Mouse (Mus musculus) kidney, adult 18-20 months (tissue): ENCODE measurements around the gene Car2.
A peak's percentile ranks its signal among the peaks of the same experiment; 100 is the strongest.

Experiments used
- DNase-seq: peaks from one replicate; pipeline ENCODE4 v3.0.0; 2021

Car2 gene

DNA sequence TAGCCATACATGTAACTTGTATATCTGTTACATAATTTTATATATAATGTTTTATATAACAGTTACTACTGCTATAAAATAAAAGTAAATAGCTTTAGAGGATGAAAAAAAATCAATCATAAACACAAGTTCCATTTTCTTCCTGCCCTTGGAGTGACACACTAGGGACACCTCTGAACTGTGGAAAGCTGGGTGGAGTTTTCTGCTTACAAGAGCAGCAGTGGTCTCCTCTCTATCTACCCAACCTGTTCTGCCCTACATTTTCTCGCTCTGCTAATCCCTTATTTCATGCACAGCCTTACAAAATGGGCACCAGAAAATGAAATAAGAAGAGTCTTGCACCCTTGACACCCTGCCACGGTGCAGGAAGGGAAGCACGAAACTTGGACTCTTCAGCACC, 6.8 kb upstream of the Car2 start:
- DNase-seq = no peak

DNA sequence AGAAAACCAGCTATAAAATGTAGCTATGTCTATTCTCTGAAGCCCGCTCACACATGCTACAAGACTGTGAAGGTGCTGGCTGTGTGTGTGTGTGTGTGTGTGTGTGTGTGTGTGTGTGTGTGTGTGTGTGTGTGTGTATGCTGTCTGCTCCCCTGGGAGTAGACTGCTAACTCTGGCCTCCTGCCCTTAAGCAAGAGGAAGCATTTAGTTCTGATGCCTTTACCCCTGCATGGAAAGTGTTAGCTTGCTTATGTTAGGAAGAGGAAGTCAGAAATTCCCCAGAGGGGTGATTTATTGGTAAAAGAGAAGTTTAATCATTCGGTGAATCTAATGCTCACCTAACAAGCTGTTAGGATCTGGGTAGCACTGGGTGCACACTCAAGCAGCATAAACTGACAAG, 5.8 kb upstream of the Car2 start:
- DNase-seq = no peak

DNA sequence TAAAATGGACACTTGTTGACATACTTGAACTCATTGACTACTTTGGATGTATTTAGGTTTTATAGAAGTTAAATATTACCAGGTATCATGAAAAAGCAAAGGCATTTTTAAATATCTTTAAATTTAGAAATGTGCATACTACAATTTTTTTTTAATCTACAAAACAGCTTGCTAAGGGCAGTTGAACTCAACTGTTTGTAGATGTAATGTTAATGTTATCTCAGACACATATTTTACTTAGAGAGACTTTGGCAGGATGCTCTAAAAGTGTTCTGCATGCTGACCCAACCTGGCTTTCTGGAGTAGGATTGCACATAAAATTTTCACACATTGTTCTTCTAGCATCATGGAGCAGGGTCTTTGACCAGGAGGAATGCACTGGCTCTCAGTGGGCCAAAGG, 4.1 kb upstream of the Car2 start:
- DNase-seq = no peak

DNA sequence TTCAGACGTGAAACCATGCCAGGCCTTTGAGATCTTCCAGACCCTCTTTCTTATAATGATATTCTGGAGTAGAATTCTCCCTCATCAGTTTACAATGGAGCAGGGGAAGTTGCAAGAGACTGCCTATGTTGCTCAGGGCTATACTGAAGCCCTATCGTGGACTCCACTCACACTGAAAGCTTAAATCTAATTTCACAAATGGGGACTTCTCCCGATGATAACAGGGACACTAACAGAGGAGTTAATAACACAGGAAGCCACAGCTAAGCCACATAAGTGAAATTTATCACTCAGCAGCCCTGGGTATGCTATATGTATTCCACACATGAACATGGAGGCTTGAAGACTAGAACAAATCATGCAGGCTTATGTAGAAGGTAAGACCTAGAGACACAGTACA, 3.3 kb upstream of the Car2 start:
- DNase-seq = no peak

DNA sequence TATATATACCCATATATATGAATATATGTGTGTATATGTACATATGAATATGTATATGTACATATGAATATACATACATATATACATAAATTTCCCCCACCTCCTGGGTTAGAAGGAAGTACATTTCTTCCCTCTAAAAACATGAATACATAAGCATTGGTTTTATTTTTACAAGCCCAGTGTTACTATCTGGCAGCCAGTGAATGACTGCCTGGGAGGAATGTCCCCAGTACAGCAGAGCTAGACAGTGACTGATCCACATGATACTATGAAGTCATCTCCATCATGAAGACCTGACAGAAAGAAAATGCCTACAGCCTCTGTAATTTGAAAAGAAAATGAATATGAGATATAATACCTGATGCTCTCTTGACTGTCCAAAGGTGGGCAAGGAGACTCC, 1.2 kb upstream of the Car2 start:
- DNase-seq = no peak

DNA sequence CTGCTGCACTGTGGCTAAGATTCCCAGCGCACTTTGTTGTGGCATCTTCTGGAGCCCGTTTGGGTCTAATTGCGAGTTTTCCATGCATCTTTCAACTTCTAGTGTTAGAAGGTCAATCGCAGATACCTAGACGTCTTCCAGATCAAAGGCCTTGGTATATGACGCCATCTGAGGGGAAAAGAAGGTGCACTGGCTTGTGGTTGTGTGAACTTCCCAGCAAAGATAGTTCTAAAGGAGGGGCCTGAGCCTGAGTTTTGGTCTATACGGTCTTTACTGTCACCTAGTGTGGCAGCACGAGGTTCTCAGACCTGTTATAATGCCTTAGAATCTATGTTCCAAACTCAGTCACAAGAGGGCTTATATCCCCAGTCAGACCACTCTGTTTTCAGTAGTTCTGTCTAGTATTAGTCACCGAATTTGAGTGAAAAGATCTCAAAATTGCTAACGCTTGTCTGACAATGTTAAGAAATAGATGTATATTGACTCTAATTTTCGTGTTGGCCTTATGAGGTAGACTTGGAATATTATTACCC, 1.1 kb downstream of the Car2 start:
- DNase-seq = no peak

DNA sequence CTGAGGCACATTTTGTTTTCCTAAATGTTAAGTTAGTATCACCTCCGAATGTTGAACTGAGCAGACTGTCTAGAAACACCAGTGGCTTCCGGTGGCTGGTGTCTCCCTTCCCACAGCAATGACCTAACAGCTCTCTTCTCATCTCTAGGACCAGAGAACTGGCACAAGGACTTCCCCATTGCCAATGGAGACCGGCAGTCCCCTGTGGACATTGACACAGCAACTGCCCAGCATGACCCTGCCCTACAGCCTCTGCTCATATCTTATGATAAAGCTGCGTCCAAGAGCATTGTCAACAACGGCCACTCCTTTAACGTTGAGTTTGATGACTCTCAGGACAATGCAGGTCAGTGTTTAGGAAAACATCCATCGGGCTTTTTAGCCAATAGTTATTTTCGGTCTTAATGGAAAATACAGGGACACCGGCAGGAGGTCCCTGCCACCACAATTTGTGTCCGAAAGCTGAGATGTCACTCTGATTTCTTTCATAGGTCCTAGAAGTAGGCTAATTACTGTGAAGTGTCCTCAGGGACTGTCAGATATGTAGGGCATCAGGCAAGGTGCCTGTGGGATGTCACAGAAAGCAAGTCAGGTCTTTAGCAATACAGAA, 1.7 kb downstream of the Car2 start:
- DNase-seq = peak; percentile 28

DNA sequence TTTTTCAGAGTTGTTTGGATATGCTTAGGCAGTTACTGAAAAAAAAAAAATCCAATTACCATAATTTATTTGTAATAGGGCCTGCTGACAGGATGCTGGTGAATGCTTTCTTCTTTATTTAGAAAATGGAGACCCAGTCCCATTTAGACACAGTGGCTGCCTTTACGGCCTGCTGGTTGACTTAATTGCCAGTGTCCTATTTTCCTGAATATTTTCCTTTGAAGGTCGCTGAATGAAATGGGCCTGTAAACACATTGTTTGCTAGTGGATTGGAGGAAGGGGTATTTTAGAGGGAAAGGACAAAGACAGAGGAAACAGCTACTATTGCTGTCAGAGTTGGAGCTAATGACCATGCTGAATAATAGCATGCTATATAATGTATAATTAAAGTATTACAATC, 2.5 kb downstream of the Car2 start:
- no peak for DNase-seq

DNA sequence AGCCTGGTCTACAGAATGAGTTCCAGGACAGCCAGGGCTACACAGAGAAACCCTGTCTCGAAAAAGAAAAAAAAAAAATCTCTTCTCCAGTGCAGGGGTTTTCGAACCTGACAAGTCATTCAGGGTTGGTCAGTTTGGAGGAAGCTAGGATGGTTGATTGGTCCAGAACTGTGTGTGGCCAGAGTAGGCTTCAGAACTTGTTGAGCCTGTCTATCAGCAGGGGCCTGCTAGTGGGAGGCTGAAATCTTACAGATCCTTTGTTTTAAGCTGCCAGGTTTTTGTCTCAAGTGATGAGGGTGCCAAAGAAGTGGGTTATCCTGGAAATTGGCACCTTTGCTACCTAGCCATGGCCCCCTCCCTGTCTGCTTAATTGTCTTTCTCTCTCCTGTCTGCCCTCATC, 3.0 kb downstream of the Car2 start:
- peak; percentile 16 for DNase-seq

DNA sequence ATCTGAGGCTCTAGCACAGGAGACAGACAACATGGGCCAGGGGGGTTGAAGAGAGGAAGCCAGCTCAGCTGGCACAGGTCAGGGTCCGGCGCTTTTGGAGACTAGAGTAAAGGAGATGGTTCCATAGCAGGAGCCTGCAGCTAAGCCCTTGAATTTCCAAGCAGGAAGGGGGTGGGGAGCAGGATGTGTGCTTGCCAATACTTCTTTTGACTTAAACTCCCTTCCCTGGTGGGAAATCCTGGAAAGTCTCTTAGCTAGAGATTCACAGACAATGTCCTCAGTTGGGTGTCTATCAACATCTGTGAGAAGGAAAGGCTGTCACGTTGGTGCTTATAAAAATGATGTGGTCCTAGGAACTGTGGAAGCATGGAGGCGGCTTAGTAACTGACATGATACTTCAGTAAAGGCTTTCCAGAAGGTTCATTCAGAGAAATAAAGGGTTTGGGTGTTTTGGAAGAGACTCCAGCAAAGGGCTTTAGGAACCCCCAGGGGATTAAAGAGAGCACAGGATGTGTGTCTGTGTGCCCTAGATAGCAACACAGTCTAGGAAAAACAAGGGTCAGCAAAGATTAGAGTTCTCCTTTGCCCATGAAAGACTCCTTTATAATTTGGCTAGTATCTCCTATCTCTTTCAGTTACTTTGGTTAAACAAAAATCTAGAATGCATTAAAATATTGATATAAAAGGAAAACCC, 3.8 kb downstream of the Car2 start:
- DNase-seq = peak; percentile 31

DNA sequence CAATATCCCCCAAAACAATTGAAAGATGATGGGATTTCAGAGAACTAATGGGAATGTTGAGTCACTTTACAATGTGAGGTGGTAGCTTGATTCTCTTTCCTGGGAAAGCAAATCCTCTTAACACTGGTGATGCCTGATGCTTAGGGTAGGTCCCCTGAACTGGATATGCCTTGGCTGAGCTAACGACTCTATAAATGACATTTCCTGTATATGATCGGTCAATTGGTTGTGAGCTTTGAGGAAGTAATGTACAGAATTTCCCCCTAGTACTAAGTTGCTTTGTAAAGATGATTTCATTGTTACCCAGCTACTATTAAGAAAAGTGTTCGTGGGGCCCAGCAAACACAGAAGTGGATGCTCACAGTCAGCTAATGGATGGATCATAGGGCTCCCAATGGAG, 6.9 kb downstream of the Car2 start:
- DNase-seq = no peak

DNA sequence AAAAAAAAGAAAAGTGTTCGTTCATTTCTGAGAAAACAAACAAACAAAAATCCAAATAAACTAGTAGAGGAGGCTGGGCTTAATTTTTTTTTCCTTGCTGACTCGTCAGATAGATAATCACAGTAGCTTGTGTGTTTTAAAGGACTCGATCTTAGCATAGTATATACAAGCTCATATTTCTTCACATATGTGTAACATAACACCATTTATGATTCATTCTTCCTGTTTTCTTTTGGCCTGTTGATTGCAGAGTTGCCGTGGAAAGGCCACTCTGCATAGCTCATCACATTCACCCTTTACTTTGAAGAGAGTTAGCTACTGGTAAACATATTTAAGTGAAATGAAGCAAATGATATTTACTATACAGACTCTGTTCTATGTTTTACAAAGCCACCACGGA, 7.6 kb downstream of the Car2 start:
- DNase-seq = no peak

DNA sequence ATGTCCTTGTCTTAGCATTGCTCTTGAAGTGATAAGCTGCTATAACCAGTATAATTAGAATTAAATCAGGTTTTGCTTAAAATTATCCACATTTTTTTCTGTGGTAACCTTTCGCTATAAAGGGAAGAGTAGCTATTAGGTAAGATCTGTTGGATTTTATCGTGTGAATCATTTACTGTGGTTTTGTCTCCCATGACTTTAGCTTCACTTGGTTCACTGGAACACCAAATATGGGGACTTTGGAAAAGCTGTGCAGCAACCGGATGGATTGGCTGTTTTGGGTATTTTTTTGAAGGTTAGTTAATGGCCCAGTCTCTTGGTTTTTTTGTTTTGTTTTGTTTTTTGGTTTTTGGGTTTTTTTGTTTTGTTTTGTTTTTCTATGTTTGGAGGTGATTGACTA, 9.3 kb downstream of the Car2 start:
- no peak for DNase-seq

DNA sequence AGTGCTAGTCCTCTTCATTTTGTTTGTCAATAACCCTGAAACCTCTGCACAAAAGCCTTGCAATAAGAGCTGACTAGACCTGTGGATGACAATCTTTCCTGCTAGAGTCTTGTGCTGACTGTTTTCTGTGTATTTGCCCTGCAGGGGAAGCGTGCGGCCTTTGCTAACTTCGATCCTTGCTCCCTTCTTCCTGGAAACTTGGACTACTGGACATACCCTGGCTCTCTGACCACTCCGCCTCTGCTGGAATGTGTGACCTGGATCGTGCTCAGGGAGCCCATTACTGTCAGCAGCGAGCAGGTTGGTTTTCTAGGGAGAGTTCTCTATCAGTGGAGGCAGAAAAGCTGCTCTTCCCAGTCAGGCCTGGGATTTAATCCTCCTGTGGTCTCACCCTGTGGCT, 11.7 kb downstream of the Car2 start:
- peak; percentile 66 for DNase-seq

DNA sequence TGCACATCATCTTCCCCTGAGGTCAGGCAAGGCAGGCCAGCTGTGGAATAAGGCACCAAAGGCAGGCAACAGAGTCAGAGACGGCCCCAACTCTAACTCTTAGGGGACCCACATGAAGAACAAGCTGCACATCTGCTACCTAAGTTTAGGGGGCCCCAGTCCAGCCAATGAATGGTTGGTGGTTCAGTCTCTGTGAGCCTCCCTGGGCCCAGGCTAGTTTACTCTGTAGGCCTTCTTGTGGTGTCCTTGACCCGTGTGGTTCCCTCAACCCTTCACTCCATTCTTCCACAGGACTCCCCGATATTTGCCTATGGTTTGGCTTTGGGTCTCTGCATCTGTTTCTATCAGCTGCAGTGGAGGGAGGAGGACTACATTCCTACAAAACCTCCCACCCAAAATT, 17.3 kb downstream of the Car2 start:
- DNase-seq = no peak

DNA sequence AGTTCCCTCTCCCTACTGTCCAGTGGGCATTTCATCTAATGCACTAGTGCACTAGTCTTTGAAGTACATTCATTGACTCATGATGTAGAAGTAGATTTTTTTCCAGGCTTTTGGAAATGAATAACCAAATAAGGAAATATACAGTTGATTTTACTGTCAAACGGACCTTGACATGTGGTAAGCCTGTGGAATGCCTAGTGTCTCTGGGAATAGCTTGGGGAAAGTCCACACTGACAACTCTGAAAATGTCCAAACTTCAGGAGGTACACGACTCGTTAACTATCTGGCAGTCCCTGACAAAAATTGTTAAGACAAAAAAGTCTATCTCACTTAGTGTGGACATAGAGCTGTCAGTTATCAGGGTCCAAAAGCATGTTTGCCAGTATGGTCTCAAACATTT, 18.1 kb downstream of the Car2 start:
- DNase-seq = no peak

DNA sequence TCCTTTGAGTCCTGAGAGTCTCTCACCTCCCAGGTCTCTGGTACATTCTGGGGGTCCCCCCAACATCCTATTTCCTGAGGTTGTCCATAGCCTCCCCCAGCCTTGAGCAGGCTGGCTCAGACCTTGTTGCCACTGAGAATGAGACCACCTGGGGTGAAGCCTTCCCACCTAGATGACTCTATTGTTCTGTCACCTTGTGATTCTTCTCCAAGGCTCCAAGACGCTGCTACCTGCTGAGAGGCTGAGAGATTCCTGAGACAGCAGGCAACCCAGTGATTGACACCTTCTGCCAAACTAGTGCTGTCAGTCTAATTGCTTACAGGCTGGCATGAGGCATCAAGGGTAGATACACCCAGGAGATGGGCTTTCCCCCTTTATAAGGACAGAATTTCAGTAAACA, 21.2 kb downstream of the Car2 start:
- DNase-seq = no peak

DNA sequence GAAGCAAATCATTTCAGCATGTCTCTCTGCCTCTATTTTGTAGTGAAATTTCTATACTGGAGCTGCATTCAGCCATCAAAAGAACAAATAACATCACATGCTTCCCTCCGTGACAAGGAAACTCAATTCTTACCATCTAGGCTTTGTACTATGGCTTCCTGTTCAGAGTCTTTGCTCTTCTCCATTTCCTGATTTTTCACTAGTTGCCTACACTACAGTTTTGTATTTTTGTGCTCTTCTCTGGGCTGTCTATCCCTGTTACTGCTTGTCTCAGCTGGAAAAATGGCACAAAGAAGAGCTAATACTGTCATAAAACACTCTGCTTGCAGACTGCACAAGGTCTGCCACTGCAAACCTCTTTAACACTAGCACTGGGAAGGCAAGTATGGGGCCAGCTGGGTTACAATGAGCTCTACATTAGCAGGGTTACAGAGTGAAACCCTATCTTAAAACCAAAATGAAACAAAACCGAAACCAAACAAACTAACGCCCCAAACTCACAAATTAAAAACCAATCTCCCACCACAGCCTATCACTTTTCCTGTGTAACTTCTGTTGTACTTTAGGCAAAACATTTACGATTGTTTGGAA, 26.0 kb downstream of the Car2 start:
- DNase-seq = no peak

DNA sequence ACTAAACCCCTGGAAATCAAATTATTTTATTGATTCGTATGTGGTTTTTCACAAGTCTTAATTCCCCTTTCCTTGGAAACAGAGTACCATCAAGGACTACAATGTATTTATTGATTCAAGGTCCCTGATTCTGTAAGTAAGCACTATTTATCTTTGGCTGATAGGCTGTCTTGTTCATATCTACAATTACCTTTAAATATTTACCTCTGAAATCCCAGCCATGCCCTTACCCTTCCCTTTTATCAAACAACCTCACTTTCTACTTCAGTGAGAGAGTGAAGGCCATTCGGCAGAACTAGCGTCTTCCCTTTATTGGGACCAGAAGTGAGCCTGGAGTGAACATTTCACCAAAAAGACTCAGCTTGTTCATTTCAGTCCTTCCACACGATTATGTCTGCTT, 27.7 kb downstream of the Car2 start:
- DNase-seq = no peak

DNA sequence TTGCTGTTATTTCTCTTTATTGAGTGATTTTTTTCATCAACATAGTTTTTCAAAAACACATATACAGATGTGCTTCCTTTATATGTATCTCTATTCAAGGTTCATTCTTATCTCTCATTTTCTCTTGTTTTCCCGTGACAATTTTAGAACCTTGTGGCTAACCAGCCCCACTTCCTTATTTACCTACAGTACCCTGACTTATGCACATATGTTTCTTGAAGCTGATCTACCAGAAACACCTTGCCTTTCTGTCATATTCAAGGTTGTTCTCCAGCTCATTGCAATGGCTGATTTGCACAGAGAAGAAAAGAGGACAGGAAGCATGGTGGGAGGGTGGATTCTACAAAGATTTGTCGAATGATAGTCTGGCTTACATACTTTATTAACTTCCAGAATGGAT, 29.3 kb downstream of the Car2 start:
- no peak for DNase-seq

DNA sequence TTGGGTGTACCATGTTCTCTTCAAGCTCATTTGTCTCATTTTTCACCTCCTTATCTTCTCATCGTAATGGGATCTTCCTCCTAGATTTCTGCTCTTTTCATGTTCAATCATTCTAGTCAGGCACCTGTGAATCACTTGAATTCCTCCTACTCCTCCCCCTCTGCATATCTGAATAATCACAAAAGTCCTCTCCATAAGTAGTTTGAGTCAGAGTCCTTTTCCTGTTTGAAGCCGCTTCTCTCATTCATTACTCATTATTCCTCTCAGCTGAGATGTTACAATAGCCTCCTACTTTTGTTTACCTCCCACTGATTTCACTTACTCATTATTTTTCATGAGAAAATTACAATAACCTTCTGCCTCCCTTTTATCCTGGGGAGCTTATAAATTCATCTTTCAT, 31.2 kb downstream of the Car2 start:
- DNase-seq = no peak

DNA sequence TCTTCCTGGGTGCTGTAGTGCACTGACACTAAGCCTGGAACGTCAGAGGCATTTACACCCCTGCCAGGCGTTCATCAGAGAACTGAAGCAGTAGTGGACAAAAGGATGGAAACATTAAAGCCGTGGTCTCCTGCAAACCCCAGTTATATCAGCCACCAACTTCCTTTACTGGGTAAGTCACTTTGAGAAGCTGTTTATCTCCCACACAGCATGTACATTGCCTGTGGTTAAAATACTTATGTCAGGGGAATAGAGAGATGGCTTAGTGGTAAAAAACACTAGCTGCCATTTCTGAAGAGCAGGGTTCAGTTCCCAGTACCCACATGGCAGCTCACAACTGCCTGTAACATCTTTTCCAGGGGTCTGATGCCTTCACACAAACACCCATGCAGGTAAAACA, 58.6 kb downstream of the Car2 start:
- DNase-seq = no peak

DNA sequence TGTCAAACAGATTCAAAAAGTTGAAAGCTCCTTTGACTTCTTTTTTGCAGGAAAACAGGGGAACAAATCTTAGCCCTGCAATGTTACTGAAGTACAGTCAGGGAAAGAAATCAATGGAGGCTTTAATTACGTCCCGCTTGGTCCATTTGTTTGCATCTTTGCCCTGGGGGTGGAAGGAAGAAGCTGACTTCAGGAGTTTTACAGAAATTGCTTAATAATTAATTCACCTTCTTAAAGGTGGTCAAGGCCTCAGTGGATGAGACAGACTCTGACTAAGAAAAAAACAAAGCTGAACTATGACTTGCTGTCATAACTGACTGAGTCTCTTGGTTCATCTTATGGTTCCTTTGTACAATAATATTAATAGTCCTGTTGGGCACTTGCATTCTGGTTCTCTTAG, 59.6 kb downstream of the Car2 start:
- no peak for DNase-seq

DNA sequence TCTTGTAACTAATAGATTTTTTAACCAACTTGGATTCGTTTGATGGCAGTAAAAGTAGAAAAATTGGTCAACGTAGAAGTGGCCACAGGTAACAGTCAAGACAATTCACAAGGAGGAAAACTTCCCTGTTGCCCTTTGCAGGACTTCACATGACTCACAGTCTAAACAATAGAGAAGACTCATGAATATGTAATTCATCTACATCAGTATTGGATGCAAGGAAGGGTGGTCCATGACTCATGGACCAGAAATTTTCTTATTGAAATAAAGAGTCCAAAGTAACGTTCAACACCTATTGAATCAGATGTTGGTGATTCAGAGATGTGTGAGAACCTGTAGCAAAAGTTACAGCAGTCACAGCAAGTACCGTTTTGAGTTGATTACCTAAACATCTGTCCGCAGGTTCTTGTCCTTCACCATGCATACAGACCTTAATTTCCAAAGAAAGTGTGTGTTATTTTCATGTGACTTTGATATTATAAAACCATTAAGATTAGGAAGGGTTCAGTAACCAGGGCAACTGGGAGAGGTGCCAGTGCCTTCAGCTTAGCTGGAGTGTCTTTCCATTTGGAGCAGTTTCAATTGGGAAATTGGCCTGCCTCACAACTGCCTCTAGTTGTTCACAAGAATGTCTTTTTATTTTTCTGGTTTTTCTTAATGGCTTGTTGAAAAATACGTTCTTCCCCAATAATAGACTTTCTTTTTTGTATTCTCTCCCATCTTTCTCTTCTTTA, 62.2 kb downstream of the Car2 start:
- peak; percentile 51 for DNase-seq
